Mouse (Mus musculus) stomach, embryonic 16.5 days (tissue): Measurements from ENCODE around the gene Mypop. TPM values are rescaled to one million over a fixed set of nuclear protein-coding genes. Genes with fewer than 3 reads are reported as not detected.

ENCODE experiments used
- ATAC-seq: fragments of 200-750 bp; cut with Nextera tagmentation; 2 replicates; pipeline ENCODE4 v1.8.0; 2017; ENCODE audit warnings: moderate number of reproducible peaks, moderate TSS enrichment; ENCODE audit not compliant: insufficient read depth, low FRiP score
- H3K27ac ChIP-seq: fragments of 300-500 bp; sonication (generic); 2 replicates; pipeline ENCODE4 v1.5.1; 2014; ENCODE audit warnings: low read length
- H3K27me3 ChIP-seq: fragments of 300-500 bp; sonication (generic); 2 replicates; pipeline ENCODE4 v1.6.1; 2014; ENCODE audit warnings: low read length, control low read depth, mixed read lengths; ENCODE audit not compliant: control insufficient read depth, insufficient read depth
- H3K36me3 ChIP-seq: fragments of 300-500 bp; sonication (generic); 2 replicates; pipeline ENCODE4 v1.6.1; 2014; ENCODE audit warnings: low read length; ENCODE audit not compliant: control insufficient read depth, insufficient read depth
- H3K4me1 ChIP-seq: fragments of 300-500 bp; sonication (generic); 2 replicates; pipeline ENCODE4 v1.6.1; 2014; ENCODE audit warnings: low read length, control low read depth, mixed read lengths; ENCODE audit not compliant: control insufficient read depth, insufficient read depth
- H3K4me2 ChIP-seq: fragments of 300-500 bp; sonication (generic); 2 replicates; pipeline ENCODE4 v1.6.1; 2014; ENCODE audit warnings: low read depth, low read length, mixed read lengths
- H3K4me3 ChIP-seq: fragments of 300-500 bp; sonication (generic); replicated peaks from 2 replicates; pipeline ENCODE4 v1.5.1; 2014; ENCODE audit warnings: mild to moderate bottlenecking, low read length
- H3K9ac ChIP-seq: fragments of 300-500 bp; sonication (generic); 2 replicates; pipeline ENCODE4 v1.6.1; 2014; ENCODE audit warnings: low read length
- H3K9me3 ChIP-seq: fragments of 300-500 bp; sonication (generic); replicated peaks from 2 replicates; pipeline ENCODE4 v1.6.1; 2016; ENCODE audit warnings: low read length, control low read depth; ENCODE audit not compliant: control insufficient read depth
- WGBS: fragments of 180-500 bp; shearing (Covaris S2); extraction: QIAGEN DNeasy Blood & Tissue Kit; methylation state at CpG from one replicate; pipeline ENCODE4 v1.1.7; 2014; 5-methylcytosine and 5-hydroxymethylcytosine counted together
- polyA plus RNA-seq: library from polyadenylated mRNA; unstranded; fragments of >200 nt; fragmentation: Nextera tagmentation; extraction: Ambion mirVana; gene quantifications from 2 replicates; pipeline ENCODE4 v1.2.1, GENCODE M21; 2015

Mypop gene
- polyA plus RNA-seq, 1 experiment from 2014 or later, result 1.6 TPM

DNA sequence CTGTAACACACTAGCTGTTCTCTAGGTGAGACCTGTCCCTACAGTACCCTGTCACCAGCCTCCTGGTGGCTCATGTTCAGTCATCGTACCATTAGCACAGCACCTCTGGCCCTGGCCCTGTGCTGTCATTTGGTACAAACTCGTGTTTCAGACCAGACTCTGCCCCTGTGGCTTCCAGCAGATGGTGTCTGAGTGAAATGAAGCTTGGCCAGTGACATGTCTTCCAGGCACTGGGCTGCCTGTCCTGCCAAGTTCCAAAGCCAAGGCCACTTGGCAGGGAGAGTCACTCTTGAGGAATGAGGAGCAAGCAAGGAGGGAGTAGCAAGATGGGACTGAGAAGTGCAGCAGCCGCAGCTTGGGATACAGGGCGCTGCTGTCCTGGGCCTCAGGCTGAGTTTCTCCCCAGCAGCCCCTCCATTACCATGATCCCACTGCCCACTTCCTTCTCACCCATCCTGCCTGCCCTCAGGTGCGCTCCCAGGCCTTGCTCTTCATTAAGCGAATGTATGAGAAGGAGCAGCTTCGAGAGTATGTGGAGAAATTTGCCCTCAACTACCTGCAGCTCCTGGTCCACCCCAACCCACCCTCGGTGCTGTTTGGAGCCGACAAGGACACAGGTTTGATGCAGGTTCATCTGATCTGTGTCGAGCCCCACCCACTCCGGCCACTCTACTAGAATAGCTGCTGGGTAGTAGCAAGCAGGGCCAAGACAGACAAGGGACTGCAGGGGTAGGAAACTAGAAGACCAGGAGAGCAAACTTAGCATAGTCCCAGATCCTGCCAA, 55.4 kb downstream of the Mypop start:
- no peaks in the 10 kb centered on the region for H3K27me3 ChIP-seq
- H3K9ac ChIP-seq, result no peak overlapping the region
- H3K4me1 ChIP-seq, result no peaks in the 10 kb centered on the region
- H3K27ac ChIP-seq, result no peak overlapping the region
- WGBS, result 91% methylated on average over 11 of the region's 11 CpGs
- ATAC-seq, result no peak
- no peak overlapping the region for H3K4me2 ChIP-seq
- H3K9me3 ChIP-seq, result no peaks in the 10 kb centered on the region
- H3K4me3 ChIP-seq, result no peak overlapping the region
- H3K36me3 ChIP-seq, result peaks cover 35% of the 10 kb centered on the region

DNA sequence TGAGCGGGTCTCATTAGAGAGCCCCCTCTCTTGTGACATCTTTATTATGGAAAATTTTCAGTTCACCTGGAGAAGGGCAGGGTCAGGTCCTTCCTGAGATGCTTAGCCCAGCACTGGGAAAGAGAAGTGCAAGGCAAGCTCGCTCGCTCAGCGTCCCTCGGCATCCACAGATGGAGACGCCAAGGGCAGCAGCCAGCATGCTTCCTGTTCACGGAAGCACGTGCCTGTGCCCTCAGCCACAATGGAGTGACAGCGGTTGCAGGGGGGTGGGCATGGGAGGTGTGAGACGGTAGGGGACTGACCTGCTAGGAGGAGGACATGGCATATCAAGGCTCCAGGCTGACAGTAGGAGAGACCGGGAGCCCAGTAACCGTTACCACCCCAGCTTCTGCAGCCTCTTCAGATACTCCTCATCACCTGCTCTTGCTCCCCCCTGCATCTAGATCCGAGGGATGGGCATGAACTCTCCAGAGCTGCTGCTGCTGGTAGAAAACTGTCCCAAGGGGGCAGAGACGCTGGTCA, 57.0 kb downstream of the Mypop start:
- H3K27me3 ChIP-seq, result no peaks in the 10 kb centered on the region
- H3K9me3 ChIP-seq, result no peaks in the 10 kb centered on the region
- no peak overlapping the region for H3K4me2 ChIP-seq
- H3K36me3 ChIP-seq, result peaks cover 40% of the 10 kb centered on the region
- no peak overlapping the region for H3K27ac ChIP-seq
- no peak for ATAC-seq
- H3K4me1 ChIP-seq, result no peaks in the 10 kb centered on the region
- 85% methylated on average over 14 of the region's 14 CpGs for WGBS
- no peak overlapping the region for H3K4me3 ChIP-seq
- no peak overlapping the region for H3K9ac ChIP-seq

DNA sequence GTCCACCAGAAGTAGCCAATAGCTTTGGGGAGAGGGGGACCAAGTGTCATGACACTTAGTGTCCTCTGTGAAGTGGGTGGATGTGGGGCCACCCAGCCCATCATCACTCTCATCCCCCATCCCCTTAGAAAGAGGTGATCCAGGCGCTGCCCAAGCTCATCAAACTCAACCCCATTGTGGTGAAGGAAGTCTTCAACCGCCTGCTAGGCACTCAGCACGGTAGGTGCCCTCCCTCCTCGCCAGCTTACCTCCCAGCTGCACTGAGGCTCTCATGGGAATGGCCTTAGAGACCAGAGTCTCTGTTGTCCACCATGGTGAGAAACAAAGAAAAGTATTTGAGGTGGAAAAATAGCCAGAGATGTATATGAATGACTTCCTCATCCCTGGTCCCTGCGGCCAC, 58.2 kb downstream of the Mypop start:
- Histone ChIP-seq H3K4me3 (no peak overlapping the region), H3K27ac (no peak overlapping the region), H3K9me3 (no peaks in the 10 kb centered on the region), H3K4me2 (no peak overlapping the region), H3K36me3 (peaks cover 34% of the 10 kb centered on the region), H3K9ac (no peak overlapping the region), H3K4me1 (0 out of 2 replicates have a peak, but pooled peaks cover under 1% of the 10 kb centered on the region), H3K27me3 (no peaks in the 10 kb centered on the region)
- ATAC-seq, result no peak
- WGBS, result 85% methylated on average over 5 of the region's 5 CpGs

DNA sequence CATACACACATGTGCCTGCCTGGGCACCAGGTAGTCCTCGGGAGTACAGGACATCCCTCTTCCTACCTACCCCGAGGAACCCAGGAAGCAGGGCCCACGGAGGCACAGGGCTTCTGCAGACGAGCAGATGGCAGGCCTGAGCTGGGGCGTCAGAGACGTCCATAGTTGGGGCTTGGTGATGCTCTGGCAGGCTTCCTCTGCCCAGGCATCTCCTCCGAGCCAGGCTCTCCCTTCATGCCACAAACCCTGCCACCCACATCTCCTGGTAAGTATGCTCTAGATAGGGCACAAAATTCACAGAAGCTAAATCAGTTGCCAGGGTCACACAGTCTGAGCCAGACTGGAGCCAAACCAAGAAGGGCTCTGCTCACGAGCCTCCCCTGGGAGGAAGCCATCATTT, 59.1 kb downstream of the Mypop start:
- Histone ChIP-seq H3K27me3 (no peaks in the 10 kb centered on the region), H3K9ac (0 out of 2 replicates have a peak overlapping the region, but pooled peaks have one; percentile 19), H3K4me1 (0 out of 2 replicates have a peak, but pooled peaks cover 4% of the 10 kb centered on the region), H3K4me2 (no peak overlapping the region), H3K4me3 (no peak overlapping the region), H3K36me3 (peaks cover 34% of the 10 kb centered on the region), H3K9me3 (no peaks in the 10 kb centered on the region), H3K27ac (no peak overlapping the region)
- WGBS, result 88% methylated on average over 8 of the region's 8 CpGs
- ATAC-seq, result no peak

DNA sequence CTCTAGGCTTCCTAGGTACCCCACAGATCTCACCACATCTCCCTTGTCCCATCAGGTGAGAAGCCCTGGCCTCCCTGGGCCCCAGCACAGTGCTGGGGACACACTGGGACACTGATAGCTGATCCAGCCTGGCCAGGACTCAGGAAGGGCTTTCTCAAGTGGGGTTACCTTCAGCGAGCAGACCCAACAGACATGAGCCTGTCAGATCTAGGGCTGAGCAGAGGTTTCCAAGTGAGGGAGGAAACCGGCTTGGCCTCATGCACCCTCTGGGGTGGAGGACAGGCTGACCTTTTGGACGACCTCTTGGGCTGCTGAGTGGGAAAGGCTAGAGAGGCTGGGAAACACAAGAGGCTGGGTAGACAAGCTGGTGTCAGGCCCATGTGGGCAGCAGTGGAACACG, 60.1 kb downstream of the Mypop start:
- no peak overlapping the region for H3K4me2 ChIP-seq
- peaks cover 30% of the 10 kb centered on the region for H3K36me3 ChIP-seq
- H3K4me1 ChIP-seq, result 0 out of 2 replicates have a peak, but pooled peaks cover 4% of the 10 kb centered on the region
- H3K27me3 ChIP-seq, result no peaks in the 10 kb centered on the region
- 70% methylated on average over 4 of the region's 4 CpGs for WGBS
- no peak overlapping the region for H3K9ac ChIP-seq
- no peak overlapping the region for H3K4me3 ChIP-seq
- H3K9me3 ChIP-seq, result no peaks in the 10 kb centered on the region
- H3K27ac ChIP-seq, result no peak overlapping the region
- ATAC-seq, result no peak

Other genes with a start within 250 kb of the Mypop start
- not detected in 2 replicates for gene Psg19, start 192.7 kb upstream of the Mypop start, polyA plus RNA-seq
- 0.10 TPM in 1 of 2 replicates, not detected in the other for gene Psg17, start 169.6 kb upstream of the Mypop start, polyA plus RNA-seq
- gene Mill2, start 151.3 kb upstream of the Mypop start, polyA plus RNA-seq, result 1.3 and 2.1 TPM in 2 replicates
- gene Pglyrp1, start 119.9 kb upstream of the Mypop start, polyA plus RNA-seq, result 119 and 175 TPM in 2 replicates
- 16.7 and 21.2 TPM in 2 replicates for gene Ccdc61, start 80.8 kb upstream of the Mypop start, polyA plus RNA-seq
- gene Nova2, start 65.4 kb upstream of the Mypop start, polyA plus RNA-seq, result 0.39 and 0.62 TPM in 2 replicates
- gene Nanos2, start 3.8 kb upstream of the Mypop start, polyA plus RNA-seq, result not detected in 2 replicates
- 10.7 and 14.3 TPM in 2 replicates for gene Irf2bp1, start 12.8 kb downstream of the Mypop start, polyA plus RNA-seq
- 32.5 and 37.1 TPM in 2 replicates for gene Foxa3, start 32.3 kb downstream of the Mypop start, polyA plus RNA-seq
- gene Sympk, start 33.1 kb downstream of the Mypop start, polyA plus RNA-seq, result 20.2 and 22.5 TPM in 2 replicates
- gene Rsph6a, start 63.4 kb downstream of the Mypop start, polyA plus RNA-seq, result not detected in 2 replicates
- 7.7 and 8.3 TPM in 2 replicates for gene Dmwd, start 85.0 kb downstream of the Mypop start, polyA plus RNA-seq
- gene Dmpk, start 92.6 kb downstream of the Mypop start, polyA plus RNA-seq, result 84.7 and 98.1 TPM in 2 replicates
- 8.8 and 10.4 TPM in 2 replicates for gene Six5, start 103.3 kb downstream of the Mypop start, polyA plus RNA-seq
- 2.2 and 2.5 TPM in 2 replicates for gene Gm4969, start 127.1 kb downstream of the Mypop start, polyA plus RNA-seq
- 13.5 and 15.3 TPM in 2 replicates for gene Fbxo46, start 128.6 kb downstream of the Mypop start, polyA plus RNA-seq
- gene Qpctl, start 158.0 kb downstream of the Mypop start, polyA plus RNA-seq, result 14.1 and 14.8 TPM in 2 replicates
- 123 and 136 TPM in 2 replicates for gene Snrpd2, start 158.5 kb downstream of the Mypop start, polyA plus RNA-seq
- gene Gipr, start 174.9 kb downstream of the Mypop start, polyA plus RNA-seq, result 1.6 and 2.4 TPM in 2 replicates
- 10.9 and 11.4 TPM in 2 replicates for gene Eml2, start 185.2 kb downstream of the Mypop start, polyA plus RNA-seq
- gene Gpr4, start 221.3 kb downstream of the Mypop start, polyA plus RNA-seq, result 1.4 and 1.7 TPM in 2 replicates
- gene Opa3, start 237.1 kb downstream of the Mypop start, polyA plus RNA-seq, result 33.0 and 34.5 TPM in 2 replicates